Mouse (Mus musculus) naive thymus-derived CD4-positive, alpha-beta T cell, adult 2 months (primary cell): Measurements from ENCODE around the gene Bola1.
"Not testable (repeated sequence)": the region's sequence is repeated elsewhere in the genome, so short reads cannot be mapped to it uniquely, and the experiment has no call there.

Experiments
- DNase-seq: peaks from one replicate; pipeline ENCODE4 v3.0.0-alpha.2; 2011; ENCODE audit warnings: low read depth

The Bola1 gene

GRCm38 (mm10) chr3:96180727-96181477, 38.6 kb downstream of the Bola1 start, which contains the start of gene Sv2a:
Gene Sv2a, plus strand, starts transcription at chr3:96181151.
- peak; percentile 72 for DNase-seq

GRCm38 (mm10) chr3:96179531-96179930, 40.0 kb downstream of the Bola1 start:
- DNase-seq = no peak

- no peak for DNase-seq
Measured at GRCm38 (mm10) chr3:96178902-96179301, 40.6 kb downstream of the Bola1 start.

GRCm38 (mm10) chr3:96178427-96178826, 41.1 kb downstream of the Bola1 start:
- no peak for DNase-seq

GRCm38 (mm10) chr3:96175251-96175650, 44.3 kb downstream of the Bola1 start:
- no peak for DNase-seq

- not testable (repeated sequence) for DNase-seq
Measured at GRCm38 (mm10) chr3:96174042-96174441, 45.5 kb downstream of the Bola1 start.

GRCm38 (mm10) chr3:96173185-96173584, 46.3 kb downstream of the Bola1 start:
- DNase-seq = no peak

GRCm38 (mm10) chr3:96172197-96173178, 47.0 kb downstream of the Bola1 start, which contains the start of gene Sf3b4:
Gene Sf3b4, plus strand, starts transcription at chr3:96172332.
- peak; percentile 95 for DNase-seq

- no peak for DNase-seq
Measured at GRCm38 (mm10) chr3:96171583-96172196, 47.8 kb downstream of the Bola1 start.

- peak; percentile 47 for DNase-seq
Measured at GRCm38 (mm10) chr3:96170976-96171545, 48.4 kb downstream of the Bola1 start.

GRCm38 (mm10) chr3:96170276-96170675, 49.2 kb downstream of the Bola1 start:
- no peak for DNase-seq

GRCm38 (mm10) chr3:96168466-96169158, 50.9 kb downstream of the Bola1 start:
- DNase-seq = no peak

GRCm38 (mm10) chr3:96163040-96163439, 56.5 kb downstream of the Bola1 start:
- no peak for DNase-seq

GRCm38 (mm10) chr3:96161869-96162840, 57.4 kb downstream of the Bola1 start, which contains the start of gene Mtmr11:
Gene Mtmr11, plus strand, starts transcription at chr3:96162004.
- DNase-seq = no peak

GRCm38 (mm10) chr3:96160803-96161516, 58.5 kb downstream of the Bola1 start:
- peak; percentile 46 for DNase-seq

- DNase-seq = no peak
Measured at GRCm38 (mm10) chr3:96160222-96160802, 59.2 kb downstream of the Bola1 start.

- no peak for DNase-seq
Measured at GRCm38 (mm10) chr3:96159820-96160219, 59.7 kb downstream of the Bola1 start.

GRCm38 (mm10) chr3:96155501-96155900, 64.0 kb downstream of the Bola1 start:
- DNase-seq = no peak

- DNase-seq = no peak
Measured at GRCm38 (mm10) chr3:96152611-96153010, 66.9 kb downstream of the Bola1 start.
